Mouse (Mus musculus): ENCODE measurements around the gene Paqr8. TPM values are rescaled to one million over a fixed set of nuclear protein-coding genes. Genes with fewer than 3 reads are reported as not detected.

The Paqr8 gene
- polyA plus RNA-seq, 1 experiment: 1.5 TPM

DNA sequence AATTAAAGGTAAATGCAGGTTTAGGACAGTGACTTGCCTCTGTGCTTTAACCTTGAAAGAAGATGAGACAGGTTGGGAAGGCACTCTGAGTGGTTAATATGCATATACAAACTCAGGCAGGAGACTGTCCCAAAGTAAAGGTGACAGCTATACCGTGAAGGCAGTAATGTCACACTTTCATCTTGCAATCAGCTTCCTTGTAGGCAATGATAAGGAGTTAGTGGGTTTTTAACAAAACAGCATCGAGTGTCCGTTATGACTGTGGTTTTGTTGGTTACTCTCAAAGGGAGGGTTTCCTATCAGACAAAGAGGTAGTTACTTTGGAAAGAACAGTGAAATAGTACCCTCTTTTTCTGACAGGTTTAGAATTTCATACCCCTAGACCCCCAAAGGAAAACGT lies 38.1 kb downstream of the Paqr8 start:
- no peak for TF ChIP-seq MYOG (IDR thresholded peaks at IDR 0.05; ENCODE audit: control insufficient read depth, extremely low read depth, insufficient read length)
- TF ChIP-seq USF1 (IDR thresholded peaks at IDR 0.05; ENCODE audit: low read depth): no peak
- TF ChIP-seq MAX (IDR thresholded peaks at IDR 0.05): no peak
- TF ChIP-seq FOSL1 (IDR thresholded peaks at IDR 0.05; ENCODE audit: insufficient read depth, low read length, poor library complexity, severe bottlenecking): no peak
- TF ChIP-seq CEBPB (IDR thresholded peaks at IDR 0.05; ENCODE audit: low read depth): no peak
- TF ChIP-seq CTCF (IDR thresholded peaks at IDR 0.05; ENCODE audit: control insufficient read depth, insufficient read depth, insufficient read length): no peak
- TF ChIP-seq MYOD1 (IDR thresholded peaks at IDR 0.05; ENCODE audit: control insufficient read depth, insufficient read length, low read depth): no peak
- Histone ChIP-seq H3K27me3 (ENCODE audit: control insufficient read depth, insufficient read depth, insufficient read length) (no peaks in the 10 kb centered on the region), H3K4me3 (ENCODE audit: insufficient read depth, poor library complexity, severe bottlenecking) (no peak overlapping the region), H3K79me3 (ENCODE audit: low read depth) (no peaks in the 10 kb centered on the region), H3K79me2 (ENCODE audit: control insufficient read depth, insufficient read depth) (no peaks in the 10 kb centered on the region), H3ac (ENCODE audit: control insufficient read depth, insufficient read length, low read depth) (no peak overlapping the region), H3K36me3 (ENCODE audit: control insufficient read depth, insufficient read depth) (no peaks in the 10 kb centered on the region)

DNA sequence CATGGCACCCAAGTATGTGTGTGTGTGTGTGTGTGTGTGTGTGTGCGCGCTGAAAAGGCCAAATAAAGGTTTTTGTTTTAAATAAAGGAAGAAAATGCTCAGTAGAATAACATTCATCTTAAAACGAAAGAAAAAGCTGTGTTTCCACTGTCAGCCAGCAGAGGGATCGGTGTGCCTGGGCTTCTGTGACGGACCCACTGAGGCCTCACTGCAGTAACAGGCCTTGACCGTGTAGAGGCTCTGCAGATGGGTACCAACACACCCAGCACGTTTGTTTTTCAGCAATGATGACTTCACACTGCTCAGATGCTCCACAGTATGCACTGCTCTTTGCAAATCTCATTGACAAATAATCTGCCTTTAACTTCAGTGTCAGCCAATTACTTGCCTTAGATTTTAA lies 43.1 kb downstream of the Paqr8 start:
- H3K79me2 ChIP-seq (ENCODE audit: control insufficient read depth, insufficient read depth): no peaks in the 10 kb centered on the region
- TF ChIP-seq FOSL1 (IDR thresholded peaks at IDR 0.05; ENCODE audit: insufficient read depth, low read length, poor library complexity, severe bottlenecking) (no peak), CTCF (IDR thresholded peaks at IDR 0.05; ENCODE audit: control insufficient read depth, insufficient read depth, insufficient read length) (peak; percentile 2)
- H3K4me3 ChIP-seq (ENCODE audit: insufficient read depth, poor library complexity, severe bottlenecking): no peak overlapping the region
- no peak overlapping the region for H3ac ChIP-seq (ENCODE audit: control insufficient read depth, insufficient read length, low read depth)
- H3K27me3 ChIP-seq (ENCODE audit: control insufficient read depth, insufficient read depth, insufficient read length): no peaks in the 10 kb centered on the region
- H3K79me3 ChIP-seq (ENCODE audit: low read depth): no peaks in the 10 kb centered on the region
- no peaks in the 10 kb centered on the region for H3K36me3 ChIP-seq (ENCODE audit: control insufficient read depth, insufficient read depth)

DNA sequence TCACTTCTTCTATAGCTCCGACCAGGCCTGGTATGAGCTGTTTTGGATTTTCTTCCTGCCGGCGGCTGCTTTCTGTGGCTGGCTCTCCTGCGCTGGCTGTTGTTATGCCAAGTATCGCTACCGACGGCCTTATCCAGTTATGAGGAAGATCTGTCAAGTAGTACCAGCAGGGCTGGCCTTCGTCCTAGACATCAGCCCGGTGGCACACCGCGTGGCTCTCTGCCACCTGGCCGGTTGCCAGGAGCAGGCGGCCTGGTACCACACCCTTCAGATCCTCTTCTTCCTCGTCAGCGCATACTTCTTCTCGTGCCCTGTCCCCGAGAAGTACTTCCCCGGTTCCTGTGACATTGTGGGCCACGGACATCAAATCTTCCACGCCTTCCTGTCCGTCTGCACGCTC lies 44.7 kb downstream of the Paqr8 start:
- H3K79me3 ChIP-seq (ENCODE audit: low read depth): no peaks in the 10 kb centered on the region
- TF ChIP-seq MYOG (IDR thresholded peaks at IDR 0.05; ENCODE audit: control insufficient read depth, extremely low read depth, insufficient read length) (no peak), CTCF (IDR thresholded peaks at IDR 0.05; ENCODE audit: control insufficient read depth, insufficient read depth, insufficient read length) (no peak), MAX (IDR thresholded peaks at IDR 0.05) (no peak), FOSL1 (IDR thresholded peaks at IDR 0.05; ENCODE audit: insufficient read depth, low read length, poor library complexity, severe bottlenecking) (no peak)
- H3K4me3 ChIP-seq (ENCODE audit: insufficient read depth, poor library complexity, severe bottlenecking): no peak overlapping the region
- H3K36me3 ChIP-seq (ENCODE audit: control insufficient read depth, insufficient read depth): no peaks in the 10 kb centered on the region
- no peaks in the 10 kb centered on the region for H3K27me3 ChIP-seq (ENCODE audit: control insufficient read depth, insufficient read depth, insufficient read length)
- no peaks in the 10 kb centered on the region for H3K79me2 ChIP-seq (ENCODE audit: control insufficient read depth, insufficient read depth)
- no peak overlapping the region for H3ac ChIP-seq (ENCODE audit: control insufficient read depth, insufficient read length, low read depth)

DNA sequence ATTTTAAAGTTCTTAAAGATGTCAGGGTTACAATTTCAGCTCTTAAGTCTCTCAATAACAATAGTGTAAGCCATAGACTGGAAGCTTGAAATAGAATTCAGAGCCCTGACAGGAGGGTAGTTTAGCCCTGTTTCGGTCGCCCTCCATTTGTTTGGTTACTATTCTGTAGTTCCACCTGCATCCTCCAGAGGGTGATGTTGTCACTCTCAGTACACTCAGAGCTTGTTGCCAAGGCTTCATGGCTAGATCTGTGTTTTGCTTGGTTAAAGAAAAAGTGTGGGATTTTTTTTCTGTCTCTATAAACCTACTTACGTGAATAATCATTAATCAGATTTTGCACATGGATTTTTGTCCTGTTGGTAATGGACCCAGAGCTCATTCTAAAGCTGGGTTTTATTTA lies 48.6 kb downstream of the Paqr8 start:
- H3ac ChIP-seq (ENCODE audit: control insufficient read depth, insufficient read length, low read depth): no peak overlapping the region
- H3K79me3 ChIP-seq (ENCODE audit: low read depth): no peaks in the 10 kb centered on the region
- no peaks in the 10 kb centered on the region for H3K27me3 ChIP-seq (ENCODE audit: control insufficient read depth, insufficient read depth, insufficient read length)
- no peaks in the 10 kb centered on the region for H3K79me2 ChIP-seq (ENCODE audit: control insufficient read depth, insufficient read depth)
- no peak overlapping the region for H3K4me3 ChIP-seq (ENCODE audit: insufficient read depth, poor library complexity, severe bottlenecking)
- H3K36me3 ChIP-seq (ENCODE audit: control insufficient read depth, insufficient read depth): no peaks in the 10 kb centered on the region
- TF ChIP-seq CTCF (IDR thresholded peaks at IDR 0.05; ENCODE audit: control insufficient read depth, insufficient read depth, insufficient read length) (peak; percentile 33), MYOG (IDR thresholded peaks at IDR 0.05; ENCODE audit: control insufficient read depth, extremely low read depth, insufficient read length) (no peak)

DNA sequence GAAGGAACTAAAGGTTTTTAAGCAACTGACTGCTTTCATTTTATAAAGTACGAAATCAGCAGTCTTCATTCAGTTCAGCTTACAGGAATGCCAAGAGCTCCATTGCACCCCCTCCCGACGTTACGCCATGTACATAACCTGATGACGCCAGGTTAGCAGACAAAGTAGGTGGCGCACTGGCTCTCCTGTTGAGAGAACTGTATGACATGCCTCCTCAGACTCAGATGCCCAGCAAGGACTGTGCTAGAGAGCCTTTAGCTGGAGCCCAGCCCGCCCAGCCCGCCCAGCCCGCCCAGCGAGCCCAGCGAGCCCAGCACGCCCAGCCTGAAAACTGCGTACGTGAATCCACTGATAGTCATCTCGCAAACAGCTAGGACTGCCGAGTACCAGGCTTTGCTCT lies 49.7 kb downstream of the Paqr8 start:
- Histone ChIP-seq H3K79me2 (ENCODE audit: control insufficient read depth, insufficient read depth) (no peaks in the 10 kb centered on the region), H3K79me3 (ENCODE audit: low read depth) (no peaks in the 10 kb centered on the region), H3K36me3 (ENCODE audit: control insufficient read depth, insufficient read depth) (no peaks in the 10 kb centered on the region), H3ac (ENCODE audit: control insufficient read depth, insufficient read length, low read depth) (no peak overlapping the region), H3K4me3 (ENCODE audit: insufficient read depth, poor library complexity, severe bottlenecking) (no peak overlapping the region), H3K27me3 (ENCODE audit: control insufficient read depth, insufficient read depth, insufficient read length) (no peaks in the 10 kb centered on the region)
- no peak for TF ChIP-seq FOSL1 (IDR thresholded peaks at IDR 0.05; ENCODE audit: insufficient read depth, low read length, poor library complexity, severe bottlenecking)
- TF ChIP-seq MYOD1 (IDR thresholded peaks at IDR 0.05; ENCODE audit: control insufficient read depth, insufficient read length, low read depth): no peak
- no peak for TF ChIP-seq MYOG (IDR thresholded peaks at IDR 0.05; ENCODE audit: control insufficient read depth, extremely low read depth, insufficient read length)
- TF ChIP-seq CTCF (IDR thresholded peaks at IDR 0.05; ENCODE audit: control insufficient read depth, insufficient read depth, insufficient read length): no peak
- TF ChIP-seq USF1 (IDR thresholded peaks at IDR 0.05; ENCODE audit: low read depth): no peak
- TF ChIP-seq CEBPB (IDR thresholded peaks at IDR 0.05; ENCODE audit: low read depth): no peak
- no peak for TF ChIP-seq MAX (IDR thresholded peaks at IDR 0.05)

DNA sequence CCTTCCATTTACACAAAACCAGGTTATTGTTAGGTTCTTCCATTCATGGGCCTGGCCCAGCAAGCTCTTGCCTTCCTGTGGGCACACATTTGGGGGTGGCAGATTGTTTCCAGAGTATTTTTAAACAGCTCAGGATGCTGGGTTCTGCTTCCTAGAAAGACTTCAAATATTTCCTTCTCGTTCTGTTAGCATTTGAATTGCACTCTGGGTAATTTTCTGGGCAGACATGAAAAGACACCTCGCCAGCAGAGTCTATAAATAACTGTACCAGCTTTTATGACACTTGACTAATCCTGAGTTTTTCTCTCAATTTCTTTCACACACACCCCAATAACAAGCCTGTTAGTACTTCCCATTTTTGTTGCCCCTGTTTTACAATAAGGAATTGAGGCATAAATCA lies 50.9 kb downstream of the Paqr8 start:
- Histone ChIP-seq H3K27me3 (ENCODE audit: control insufficient read depth, insufficient read depth, insufficient read length) (no peaks in the 10 kb centered on the region), H3K36me3 (ENCODE audit: control insufficient read depth, insufficient read depth) (no peaks in the 10 kb centered on the region), H3K4me3 (ENCODE audit: insufficient read depth, poor library complexity, severe bottlenecking) (no peak overlapping the region), H3K79me3 (ENCODE audit: low read depth) (no peaks in the 10 kb centered on the region), H3K79me2 (ENCODE audit: control insufficient read depth, insufficient read depth) (no peaks in the 10 kb centered on the region), H3ac (ENCODE audit: control insufficient read depth, insufficient read length, low read depth) (no peak overlapping the region)
- no peak for TF ChIP-seq MAX (IDR thresholded peaks at IDR 0.05)
- no peak for TF ChIP-seq MYOD1 (IDR thresholded peaks at IDR 0.05; ENCODE audit: control insufficient read depth, insufficient read length, low read depth)
- TF ChIP-seq MYOG (IDR thresholded peaks at IDR 0.05; ENCODE audit: control insufficient read depth, extremely low read depth, insufficient read length): no peak
- TF ChIP-seq FOSL1 (IDR thresholded peaks at IDR 0.05; ENCODE audit: insufficient read depth, low read length, poor library complexity, severe bottlenecking): no peak
